Mouse (Mus musculus): ENCODE measurements around the gene Mtfmt. TPM values are rescaled to one million over a fixed set of nuclear protein-coding genes. Genes with fewer than 3 reads are reported as not detected.

Gene Mtfmt
- 13.2 and 13.6 TPM in 2 replicates for polyA plus RNA-seq (2015; fragmentation: Nextera tagmentation; extraction: Ambion mirVana)

DNA sequence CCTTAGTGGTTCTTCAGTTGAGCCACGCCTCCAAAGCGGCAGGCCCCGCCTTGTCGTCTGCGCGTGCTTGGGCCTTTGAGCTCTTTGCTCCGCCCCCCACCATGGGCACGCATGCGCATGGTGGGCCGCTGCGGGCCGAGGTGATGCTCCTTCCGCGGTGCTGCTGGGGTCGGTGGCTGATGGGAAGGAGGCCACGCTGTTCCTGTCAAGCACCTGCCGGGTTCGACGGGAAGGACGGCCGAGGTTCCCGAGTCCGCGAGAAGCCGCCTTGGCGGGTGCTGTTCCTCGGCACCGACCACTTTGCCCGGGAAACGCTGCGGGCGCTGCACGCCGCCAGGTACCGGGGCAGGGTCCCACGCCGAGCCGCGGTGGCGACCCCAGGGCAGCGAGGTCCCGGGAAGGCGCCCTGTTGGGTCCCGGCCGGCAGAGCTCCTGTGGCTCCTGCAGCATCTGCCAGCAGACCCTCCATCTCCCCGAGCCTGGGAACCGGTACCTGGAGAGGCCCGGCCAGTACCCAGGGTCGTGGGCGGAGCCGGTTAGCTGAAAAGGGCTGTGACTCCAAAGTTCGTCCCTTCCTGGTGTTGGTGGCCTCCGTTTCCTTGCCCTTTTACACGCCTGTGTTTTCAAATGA is at the start of gene Mtfmt:
TSS of gene Mtfmt (plus strand) at position 112 of the 631 bp plus-strand sequence.
- peak; percentile 91 for ATAC-seq (replicated peaks; ENCODE audit: insufficient number of reproducible peaks, insufficient read depth, low FRiP score, low read depth)
- peaks cover 4% of the 10 kb centered on the region; the same call in 1 of the 2 replicates for H3K4me1 ChIP-seq (replicated peaks)
- peak within 1 kb of the TSS; percentile 94 for H3K4me3 ChIP-seq
- peak within 1 kb of the TSS; percentile 80 for H3K9ac ChIP-seq
- H3K27me3 ChIP-seq, result no peaks in the 10 kb centered on the region
- no peaks in the 10 kb centered on the region for H3K9me3 ChIP-seq (replicated peaks)
- peak within 1 kb of the TSS; percentile 77 for H3K4me2 ChIP-seq
- H3K27ac ChIP-seq, result peak within 1 kb of the TSS; percentile 39
- H3K36me3 ChIP-seq, result peaks cover 6% of the 10 kb centered on the region
- under 1% methylated on average over 54 of the region's 54 CpGs for WGBS

DNA sequence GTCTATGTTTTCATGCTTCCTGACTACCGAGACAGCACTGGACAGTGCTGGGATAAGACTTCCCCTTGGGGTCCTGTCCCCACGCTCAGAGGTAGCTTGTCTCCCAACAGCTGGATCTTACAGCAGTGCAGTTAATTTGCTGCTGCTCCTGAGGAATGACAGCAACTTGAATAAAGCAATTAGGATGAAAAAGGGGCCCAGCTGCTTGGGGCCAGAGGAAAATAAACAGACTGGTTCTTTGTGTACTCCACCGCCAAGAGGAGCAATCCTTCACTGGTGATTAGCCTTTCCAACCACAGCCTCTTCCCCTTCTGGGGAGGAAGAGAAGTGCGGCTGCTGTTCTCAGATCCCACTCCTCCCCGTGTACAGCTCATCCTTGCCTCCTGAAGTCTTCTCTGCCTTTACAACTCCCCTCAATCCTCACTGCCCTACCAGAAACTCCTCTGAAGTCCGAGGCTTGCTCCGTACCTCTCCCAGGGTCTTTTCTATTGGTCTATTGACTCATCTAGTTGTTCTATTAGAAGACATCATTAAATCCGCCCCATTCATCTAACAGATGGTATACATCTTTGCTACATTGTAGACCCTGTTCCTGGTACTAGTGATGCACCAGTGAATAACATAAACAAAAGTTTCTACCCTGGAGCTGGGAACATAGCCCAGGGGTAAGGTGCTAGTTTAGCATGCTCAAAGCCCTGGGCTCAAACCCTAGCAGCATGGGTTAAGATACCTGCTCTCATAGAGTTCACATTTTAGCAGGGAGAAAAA is 49.0 kb upstream of the Mtfmt start:
- no peaks in the 10 kb centered on the region for H3K36me3 ChIP-seq
- H3K4me3 ChIP-seq, result no peak overlapping the region
- H3K4me1 ChIP-seq (replicated peaks), result peaks cover 15% of the 10 kb centered on the region
- no peak overlapping the region for H3K27ac ChIP-seq
- H3K9me3 ChIP-seq (replicated peaks), result no peaks in the 10 kb centered on the region
- 39% methylated on average over 8 of the region's 8 CpGs for WGBS
- no peak overlapping the region for H3K9ac ChIP-seq
- 0 out of 2 replicates have a peak, but pooled peaks have one; percentile 49 for ATAC-seq (replicated peaks; ENCODE audit: insufficient number of reproducible peaks, insufficient read depth, low FRiP score, low read depth)
- no peak overlapping the region for H3K4me2 ChIP-seq
- peaks cover 20% of the 10 kb centered on the region for H3K27me3 ChIP-seq

DNA sequence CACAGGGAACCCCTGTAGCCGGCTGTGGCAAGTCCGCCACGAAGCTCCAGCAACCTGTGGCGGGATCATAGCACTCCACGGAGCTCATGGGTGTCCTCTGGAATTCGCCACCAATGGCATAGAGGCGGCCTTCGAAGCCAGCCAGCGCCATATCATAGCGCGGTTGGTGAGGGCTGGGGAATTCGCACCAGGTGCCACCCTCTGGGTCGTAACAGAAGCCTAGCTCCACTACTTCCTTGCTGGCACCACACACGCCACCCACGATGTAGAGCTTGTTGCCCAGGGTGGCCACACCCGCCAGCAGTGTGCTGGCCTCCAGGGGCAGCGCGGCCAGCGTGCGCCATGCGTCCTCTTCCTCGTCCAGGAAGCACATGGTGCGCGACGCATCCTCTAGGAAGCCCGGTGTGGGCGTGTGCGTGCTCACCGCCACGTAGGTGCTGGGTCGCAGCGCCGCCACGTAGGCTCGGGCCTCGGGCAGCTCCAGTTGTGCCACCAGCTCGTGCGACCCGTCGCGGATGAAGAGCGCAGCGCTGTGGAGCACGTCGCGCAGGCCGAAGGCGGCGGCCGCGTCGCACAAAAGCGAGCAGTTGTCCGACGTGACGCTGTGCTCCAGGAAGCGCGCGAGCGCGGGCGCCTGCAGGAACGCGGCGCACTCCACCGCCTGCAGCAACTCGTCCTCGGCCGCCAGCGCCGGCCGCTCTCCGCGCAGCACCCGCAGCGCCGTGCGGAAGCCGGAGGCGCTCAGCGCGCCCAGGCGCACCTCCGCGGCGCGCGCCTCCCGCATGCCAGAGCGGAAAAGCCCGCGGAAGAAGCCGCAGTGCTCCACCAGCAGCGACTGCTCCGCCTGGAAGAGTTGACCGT is 44.6 kb upstream of the Mtfmt start:
- H3K27me3 ChIP-seq, result peaks cover 29% of the 10 kb centered on the region
- WGBS, result 12% methylated on average over 96 of the region's 96 CpGs
- ATAC-seq (replicated peaks; ENCODE audit: insufficient number of reproducible peaks, insufficient read depth, low FRiP score, low read depth), result peak; percentile 40
- peak overlapping the region; percentile 74 for H3K4me2 ChIP-seq
- peaks cover 16% of the 10 kb centered on the region for H3K4me1 ChIP-seq (replicated peaks)
- no peak overlapping the region for H3K27ac ChIP-seq
- H3K9ac ChIP-seq, result peak overlapping the region; percentile 55
- peak overlapping the region; percentile 51 for H3K4me3 ChIP-seq
- no peaks in the 10 kb centered on the region for H3K36me3 ChIP-seq
- no peaks in the 10 kb centered on the region for H3K9me3 ChIP-seq (replicated peaks)

DNA sequence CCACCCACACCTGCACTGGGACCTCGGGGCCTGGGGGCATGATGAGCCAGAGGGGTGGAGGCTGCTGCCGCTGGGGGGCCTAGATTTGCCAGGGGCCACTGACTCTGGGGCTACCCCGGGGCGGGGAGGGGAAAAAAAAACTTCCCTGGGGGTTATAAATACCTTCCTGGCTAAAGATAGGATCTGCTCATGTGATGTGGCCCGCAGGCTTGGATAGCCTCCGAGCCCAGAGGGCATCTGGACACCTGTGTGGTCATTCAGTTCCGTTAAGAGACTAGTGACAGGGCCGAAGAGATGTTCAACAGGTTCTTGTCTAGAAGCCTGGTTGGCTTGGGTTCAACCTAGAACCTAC is 44.0 kb upstream of the Mtfmt start, which contains the start of gene Kbtbd13:
TSS of gene Kbtbd13 (minus strand) at position 40 of the 352 bp plus-strand sequence.
- H3K9me3 ChIP-seq (replicated peaks), result no peaks in the 10 kb centered on the region
- H3K4me2 ChIP-seq, result peak within 1 kb of the TSS; percentile 74
- H3K27me3 ChIP-seq, result peaks cover 29% of the 10 kb centered on the region
- peak within 1 kb of the TSS; percentile 55 for H3K9ac ChIP-seq
- H3K4me3 ChIP-seq, result peak within 1 kb of the TSS; percentile 51
- H3K27ac ChIP-seq, result no peak within 1 kb of the TSS
- 16% methylated on average over 8 of the region's 8 CpGs for WGBS
- no peak; the same call in 1 of the 2 replicates for ATAC-seq (replicated peaks; ENCODE audit: insufficient number of reproducible peaks, insufficient read depth, low FRiP score, low read depth)
- H3K36me3 ChIP-seq, result no peaks in the 10 kb centered on the region
- H3K4me1 ChIP-seq (replicated peaks), result peaks cover 16% of the 10 kb centered on the region

DNA sequence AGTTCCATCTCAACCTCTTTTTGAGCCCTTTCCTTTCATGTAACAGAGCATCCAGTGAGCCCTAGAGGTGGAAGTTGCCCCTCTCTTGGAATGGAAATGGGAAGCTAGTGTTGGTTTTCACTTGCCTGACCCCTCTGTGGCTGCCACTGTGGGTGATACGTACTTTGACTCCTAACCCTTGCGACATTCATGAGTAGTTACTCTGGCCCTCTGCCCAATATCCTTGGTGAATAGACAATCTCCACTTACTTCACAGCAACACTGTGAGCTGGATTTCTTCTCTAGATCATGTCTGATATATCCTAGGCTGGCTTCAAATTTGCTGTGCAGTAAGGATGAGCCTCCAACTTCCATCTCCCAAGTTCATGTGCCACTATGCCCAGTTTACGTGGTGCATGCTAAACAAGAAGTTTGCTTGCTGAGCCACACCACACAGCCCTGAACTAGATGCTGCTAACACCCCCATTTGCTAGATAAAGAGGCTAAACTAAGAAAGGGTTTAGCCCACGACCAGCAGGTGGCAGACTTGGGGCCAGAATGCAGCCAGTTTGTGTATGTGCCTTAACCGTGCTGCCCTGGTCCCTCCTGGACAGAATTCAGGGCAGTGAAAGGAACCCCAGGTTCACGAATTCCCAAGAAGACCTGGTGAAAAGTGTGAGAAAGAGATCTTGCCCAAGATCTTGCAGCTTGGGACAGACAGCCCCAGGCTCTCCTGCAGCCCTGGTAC is 42.8 kb upstream of the Mtfmt start:
- H3K9me3 ChIP-seq (replicated peaks), result no peaks in the 10 kb centered on the region
- H3K9ac ChIP-seq, result no peak overlapping the region
- no peak overlapping the region for H3K4me2 ChIP-seq
- peaks cover 29% of the 10 kb centered on the region for H3K27me3 ChIP-seq
- no peak overlapping the region for H3K4me3 ChIP-seq
- H3K4me1 ChIP-seq (replicated peaks), result peaks cover 16% of the 10 kb centered on the region
- H3K27ac ChIP-seq, result no peak overlapping the region
- no peaks in the 10 kb centered on the region for H3K36me3 ChIP-seq
- ATAC-seq (replicated peaks; ENCODE audit: insufficient number of reproducible peaks, insufficient read depth, low FRiP score, low read depth), result no peak
- WGBS, result 28% methylated on average over 6 of the region's 6 CpGs

DNA sequence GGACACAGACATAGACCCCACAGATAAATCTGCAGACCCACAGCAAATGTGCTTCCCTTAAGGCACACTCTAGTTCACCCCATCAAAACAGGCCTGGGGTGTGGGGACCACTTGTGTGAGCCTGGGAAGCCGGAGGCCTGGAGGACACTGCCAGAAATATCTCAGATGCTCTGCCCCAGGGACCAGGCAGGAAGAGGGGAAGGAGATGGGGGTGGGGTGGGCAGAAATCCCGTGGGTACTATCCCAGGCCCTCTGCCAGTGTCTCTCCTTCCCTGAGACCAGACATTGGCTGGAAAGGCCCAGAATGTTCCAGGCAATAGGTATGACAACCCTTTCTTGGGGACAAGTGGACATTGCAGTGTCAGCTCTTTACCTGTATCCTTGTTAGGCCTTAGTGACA is 42.0 kb upstream of the Mtfmt start:
- Histone ChIP-seq H3K27me3 (peaks cover 29% of the 10 kb centered on the region), H3K27ac (no peak overlapping the region), H3K9ac (no peak overlapping the region), H3K4me3 (no peak overlapping the region), H3K4me1 (replicated peaks) (peaks cover 24% of the 10 kb centered on the region), H3K9me3 (replicated peaks) (no peaks in the 10 kb centered on the region), H3K36me3 (no peaks in the 10 kb centered on the region), H3K4me2 (no peak overlapping the region)
- 15% methylated on average over 2 of the region's 2 CpGs for WGBS
- ATAC-seq (replicated peaks; ENCODE audit: insufficient number of reproducible peaks, insufficient read depth, low FRiP score, low read depth), result no peak

DNA sequence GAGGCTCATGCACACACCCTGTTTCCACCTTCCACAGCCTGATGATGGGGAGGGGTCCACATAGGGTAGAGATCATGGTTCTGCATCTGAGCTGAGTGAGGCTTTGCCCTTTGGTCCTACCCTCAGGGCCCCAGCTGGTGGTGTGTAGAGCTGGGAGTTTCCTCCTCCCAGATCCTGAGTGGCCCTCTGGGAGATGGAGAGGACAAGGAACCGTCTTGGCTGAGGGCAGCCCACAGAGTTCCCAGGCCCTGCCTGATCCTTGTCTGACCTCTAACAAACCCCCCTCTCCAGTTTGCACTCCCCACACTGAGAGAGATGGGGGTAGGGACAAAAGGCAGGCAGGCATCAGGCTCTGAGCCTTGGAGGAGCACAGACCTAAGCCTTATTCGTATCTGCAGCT is 41.2 kb upstream of the Mtfmt start:
- Histone ChIP-seq H3K36me3 (no peaks in the 10 kb centered on the region), H3K4me2 (no peak overlapping the region), H3K27me3 (peaks cover 29% of the 10 kb centered on the region), H3K9me3 (replicated peaks) (no peaks in the 10 kb centered on the region), H3K4me1 (replicated peaks) (peaks cover 27% of the 10 kb centered on the region), H3K4me3 (no peak overlapping the region), H3K9ac (no peak overlapping the region), H3K27ac (no peak overlapping the region)
- 57% methylated on average over 2 of the region's 2 CpGs for WGBS
- ATAC-seq (replicated peaks; ENCODE audit: insufficient number of reproducible peaks, insufficient read depth, low FRiP score, low read depth), result no peak

DNA sequence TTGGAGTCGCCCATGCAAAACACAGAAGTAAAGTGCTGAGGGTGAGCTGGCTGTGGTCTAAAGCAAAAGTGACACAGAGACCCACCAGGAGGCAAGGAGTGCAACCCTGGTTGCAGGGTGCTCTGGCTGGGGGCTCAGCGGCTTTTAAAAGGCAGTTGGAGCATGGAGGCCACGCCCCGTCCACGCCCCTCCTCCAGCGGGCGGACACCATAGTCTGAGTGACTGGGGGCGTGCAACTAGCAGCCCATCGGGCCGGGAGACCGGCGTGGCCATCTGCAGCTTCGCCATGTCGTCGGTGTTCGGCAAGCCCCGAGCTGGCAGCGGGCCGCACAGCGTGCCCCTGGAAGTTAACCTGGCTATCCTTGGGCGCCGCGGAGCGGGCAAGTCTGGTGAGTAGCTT is 37.3 kb upstream of the Mtfmt start, which contains the start of gene Rasl12:
TSS of gene Rasl12 (plus strand) at position 228 of the 400 bp plus-strand sequence.
- Histone ChIP-seq H3K36me3 (no peaks in the 10 kb centered on the region), H3K4me2 (peak within 1 kb of the TSS; percentile 95), H3K4me3 (peak within 1 kb of the TSS; percentile 62), H3K9ac (peak within 1 kb of the TSS; percentile 60), H3K27ac (0 out of 2 replicates have a peak within 1 kb of the TSS, but pooled peaks have one; percentile 22), H3K9me3 (replicated peaks) (no peaks in the 10 kb centered on the region), H3K4me1 (replicated peaks) (peaks cover 16% of the 10 kb centered on the region), H3K27me3 (no peaks in the 10 kb centered on the region)
- peak; percentile 62 for ATAC-seq (replicated peaks; ENCODE audit: insufficient number of reproducible peaks, insufficient read depth, low FRiP score, low read depth)
- WGBS, result 1% methylated on average over 24 of the region's 24 CpGs

DNA sequence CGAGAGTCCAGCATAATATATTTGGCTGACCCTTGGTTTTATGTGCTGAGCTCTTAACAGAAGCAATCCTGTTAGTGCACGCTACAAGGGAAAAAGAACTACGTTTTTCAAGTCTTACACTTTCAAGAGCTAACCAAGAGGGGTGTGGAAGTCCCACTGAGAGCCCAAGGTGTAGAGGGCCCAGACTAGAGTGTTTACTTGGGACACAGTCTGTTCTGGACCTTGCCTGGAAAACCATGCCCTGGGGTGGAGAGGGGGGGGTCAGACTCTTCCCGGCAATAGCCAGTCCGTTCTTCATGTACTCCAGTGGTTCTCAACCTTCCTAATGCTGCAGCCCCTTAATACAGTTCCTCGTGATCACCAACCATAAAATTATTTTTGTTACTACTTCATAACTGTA is 35.6 kb upstream of the Mtfmt start:
- H3K9me3 ChIP-seq (replicated peaks), result no peaks in the 10 kb centered on the region
- H3K4me2 ChIP-seq, result no peak overlapping the region
- 0 out of 2 replicates have a peak overlapping the region, but pooled peaks have one; percentile 62 for H3K4me3 ChIP-seq
- H3K27me3 ChIP-seq, result no peaks in the 10 kb centered on the region
- H3K4me1 ChIP-seq (replicated peaks), result peaks cover 22% of the 10 kb centered on the region
- ATAC-seq (replicated peaks; ENCODE audit: insufficient number of reproducible peaks, insufficient read depth, low FRiP score, low read depth), result no peak
- H3K36me3 ChIP-seq, result no peaks in the 10 kb centered on the region
- no peak overlapping the region for H3K9ac ChIP-seq
- no peak overlapping the region for H3K27ac ChIP-seq
- WGBS, result 82% methylated on average over 6 of the region's 6 CpGs

DNA sequence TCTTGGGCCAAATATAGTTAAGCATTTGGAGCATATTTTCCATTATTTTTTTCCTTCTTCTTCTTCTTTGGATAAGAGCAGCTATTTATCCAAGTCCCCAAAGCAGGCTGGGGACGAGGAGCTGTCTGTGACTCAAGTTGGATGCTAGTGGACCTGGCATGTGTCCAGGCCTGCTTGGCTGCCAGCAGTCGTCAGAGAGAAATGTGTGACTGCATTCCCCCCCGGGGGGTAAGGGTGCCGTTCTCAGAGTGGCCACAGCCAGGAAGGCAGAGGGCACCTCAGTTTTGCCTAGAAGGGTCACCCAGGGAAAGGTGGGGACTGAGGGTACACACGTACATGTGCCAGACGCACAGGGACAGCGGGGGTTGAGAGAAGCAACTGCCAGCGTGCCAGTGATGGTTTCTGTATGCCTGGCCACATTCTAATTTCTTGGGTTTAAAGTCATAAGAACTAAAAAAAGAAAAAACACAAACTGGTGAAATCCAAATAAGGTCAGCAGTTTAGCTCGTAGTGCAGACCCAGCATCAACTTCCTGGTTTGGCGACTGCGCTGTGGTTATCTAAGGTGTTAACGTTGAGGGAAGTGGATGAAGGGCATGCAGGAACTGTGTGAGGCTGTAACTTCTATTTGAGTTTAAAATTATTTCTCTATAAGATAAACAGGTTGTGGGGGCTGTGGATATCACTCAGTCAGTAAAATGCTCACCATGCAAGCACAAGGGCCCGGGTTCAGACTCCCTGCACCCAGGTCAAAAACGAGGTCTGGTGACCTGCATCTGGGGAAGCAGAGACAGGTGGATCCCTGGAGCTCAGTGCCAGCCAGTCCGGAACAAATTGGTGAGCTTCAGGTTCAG is 31.0 kb upstream of the Mtfmt start:
- peak overlapping the region; percentile 43 for H3K27ac ChIP-seq
- no peaks in the 10 kb centered on the region for H3K36me3 ChIP-seq
- no peaks in the 10 kb centered on the region for H3K9me3 ChIP-seq (replicated peaks)
- 42% methylated on average over 15 of the region's 15 CpGs for WGBS
- H3K4me3 ChIP-seq, result peak overlapping the region; percentile 5; the same call in 1 of the 2 replicates
- H3K27me3 ChIP-seq, result no peaks in the 10 kb centered on the region
- H3K4me1 ChIP-seq (replicated peaks), result peaks cover 12% of the 10 kb centered on the region
- ATAC-seq (replicated peaks; ENCODE audit: insufficient number of reproducible peaks, insufficient read depth, low FRiP score, low read depth), result peak; percentile 67; the same call in 1 of the 2 replicates
- H3K4me2 ChIP-seq, result peak overlapping the region; percentile 48
- H3K9ac ChIP-seq, result no peak overlapping the region

Data from heart, embryonic 15.5 days (tissue).